ENCODE assay signal across 10 mouse cellular contexts in the genomic region with DNA sequence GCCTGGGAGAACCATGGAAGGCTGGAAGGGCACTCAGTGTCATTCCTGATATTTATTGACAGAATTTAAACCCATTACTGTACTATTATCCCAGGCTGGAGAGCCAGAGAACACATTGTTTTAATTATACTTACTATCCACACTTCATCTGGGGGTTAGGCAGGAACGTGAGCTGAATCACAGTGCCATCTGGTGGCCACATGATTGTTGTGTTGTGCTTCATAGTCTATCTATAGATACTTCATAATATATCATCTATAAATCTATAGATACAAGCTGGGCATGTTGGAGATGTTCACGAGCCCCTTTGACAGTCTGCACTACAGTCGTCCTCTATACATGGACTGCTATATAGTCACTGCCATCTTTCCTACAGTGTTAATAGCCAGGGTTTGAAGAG. TPM values are rescaled to one million over a fixed set of nuclear protein-coding genes. Genes with fewer than 3 reads are reported as not detected.
DNase-seq lines count a peak whose midpoint lies in the region; ATAC-seq and TF ChIP-seq lines count a peak whose summit lies in the region.
"Had no signal": no experiment of that assay in that cellular context is flagged by ENCODE, and none has a peak within 500 bp of the region (broad histone marks: within the 10 kb centered on the region; RNA-seq: fewer than 3 reads in every experiment).

No protein-coding gene starts in this region.

- no peak overlapping the region for H3K4me3 ChIP-seq in kidney, adult 2 months (ENCODE audit: insufficient read depth, low read depth, low read length)
- H3K4me3 ChIP-seq in kidney, embryonic 15.5 days (replicated peaks), result no peak overlapping the region
- H3K4me3 ChIP-seq: erythroblast, embryonic 14.5 days; lung, embryonic 15.5 days had no signal

- no peak for TF ChIP-seq POLR2A in kidney, adult 2 months (IDR thresholded peaks at IDR 0.05; ENCODE audit: low read depth, low read length)

- H3K4me2 ChIP-seq in kidney, embryonic 15.5 days, result no peak overlapping the region
- H3K4me2 ChIP-seq: lung, embryonic 15.5 days had no signal

- H3K36me3 ChIP-seq in kidney, adult 2 months (ENCODE audit: control insufficient read depth, insufficient read depth, low read length), result no peaks in the 10 kb centered on the region
- peaks cover 35% of the 10 kb centered on the region for H3K36me3 ChIP-seq in kidney, embryonic 15.5 days

- no peak overlapping the region for H3K27ac ChIP-seq in kidney, adult 2 months (ENCODE audit: insufficient read depth, low read depth, low read length)
- H3K27ac ChIP-seq in kidney, embryonic 15.5 days, result no peak overlapping the region
- H3K27ac ChIP-seq: lung, embryonic 15.5 days had no signal

- H3K9me3 ChIP-seq in kidney, embryonic 15.5 days (replicated peaks), result no peaks in the 10 kb centered on the region
- H3K9me3 ChIP-seq: lung, embryonic 15.5 days had no signal

- peak; percentile 51 for DNase-seq in kidney, adult 2 months
- DNase-seq in CD4-positive, CD25-positive, alpha-beta regulatory T cell, adult 2 months (ENCODE audit: low read depth, low spot score), result peak; percentile 80
- DNase-seq in ZHBTc4 (ENCODE audit: low read depth, low spot score), result peak; percentile 38
- peak; percentile 54 for DNase-seq in embryo, embryonic 11.5 days (ENCODE audit: low read depth, low spot score)
- peak; percentile 81 for DNase-seq in lung, postnatal 36 days
- DNase-seq in thymus, postnatal 4 days, result peak; percentile 80

- peak; percentile 76 for TF ChIP-seq CTCF in kidney, adult 2 months (conservative IDR thresholded peaks at IDR 0.05; ENCODE audit: insufficient read depth, insufficient read length, low read depth, low read length)

- H3K4me1 ChIP-seq in kidney, adult 2 months (ENCODE audit: control insufficient read depth, insufficient read depth, low read length), result no peaks in the 10 kb centered on the region
- no peaks in the 10 kb centered on the region for H3K4me1 ChIP-seq in kidney, embryonic 15.5 days
- H3K4me1 ChIP-seq: lung, embryonic 15.5 days had no signal

- WGBS in kidney, adult 2 months, result 31% methylated on average over 3 of the region's 3 CpGs
- 37% methylated on average over 3 of the region's 3 CpGs for WGBS in kidney, embryonic 15.5 days

- no peak for ATAC-seq in kidney, embryonic 15.5 days (replicated peaks; ENCODE audit: low FRiP score)
- peak; percentile 67 for ATAC-seq in inflammation-experienced regulatory T-cells, adult 6 months

- no peak overlapping the region for H3K9ac ChIP-seq in kidney, embryonic 15.5 days
- H3K9ac ChIP-seq: lung, embryonic 15.5 days had no signal

- H3K27me3 ChIP-seq in kidney, adult 2 months (replicated peaks; ENCODE audit: control insufficient read depth, insufficient read depth, low read length), result no peaks in the 10 kb centered on the region
- no peaks in the 10 kb centered on the region for H3K27me3 ChIP-seq in kidney, embryonic 15.5 days
- H3K27me3 ChIP-seq: lung, embryonic 15.5 days had no signal

RNA-seq across cellular contexts. Expression of a gene that starts 51.4 kb away (rescaled TPM):
- polyA plus RNA-seq in kidney, adult 2 months (2012; rRNA removed), result 4.9 and 5.2 TPM in 2 replicates
- 13.5 and 13.9 TPM in 2 replicates for polyA plus RNA-seq in kidney, embryonic 15.5 days (2015; fragmentation: Nextera tagmentation; extraction: Ambion mirVana)
- 10 to 100 TPM; 14.6 to 25.0 (median 24.6) TPM for polyA plus RNA-seq in inflammation-experienced regulatory T-cells, adult 6 months (2017; shearing (Covaris generic))
